Mouse (Mus musculus) embryo, embryonic 10 days (tissue): ENCODE measurements at regions not wholly inside any gene's neighbourhood (a gene's known extent, or its start where the extent isn't known, plus 50 kb on each side); places are given as distances from the start of the nearest gene placed in this dataset.

Source experiments
- DNase-seq: peaks from one replicate; pipeline ENCODE4 v3.0.0-alpha.2; 2015; ENCODE audit warnings: low spot score

DNA sequence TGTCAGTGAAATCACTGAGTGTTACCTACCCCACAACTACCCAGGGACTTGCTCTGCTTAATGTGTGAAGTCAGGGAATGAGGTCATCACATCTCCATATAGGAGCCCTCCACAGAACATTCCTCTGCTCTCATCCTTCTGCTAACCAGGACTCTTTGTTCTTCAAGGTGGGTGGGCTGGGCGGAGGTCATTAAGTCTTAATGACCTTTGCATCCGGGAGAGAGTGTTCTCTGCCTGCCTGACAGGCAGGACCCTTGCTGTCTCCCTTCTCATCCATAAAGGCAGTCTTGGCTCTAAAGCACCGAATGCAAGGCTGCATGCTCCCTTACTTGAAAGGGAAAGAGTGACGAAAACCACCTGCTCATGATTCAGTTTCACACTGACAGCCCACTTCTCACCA is 1051.4 kb downstream of the Slc22a22 start:
- peak; percentile 63 for DNase-seq

DNA sequence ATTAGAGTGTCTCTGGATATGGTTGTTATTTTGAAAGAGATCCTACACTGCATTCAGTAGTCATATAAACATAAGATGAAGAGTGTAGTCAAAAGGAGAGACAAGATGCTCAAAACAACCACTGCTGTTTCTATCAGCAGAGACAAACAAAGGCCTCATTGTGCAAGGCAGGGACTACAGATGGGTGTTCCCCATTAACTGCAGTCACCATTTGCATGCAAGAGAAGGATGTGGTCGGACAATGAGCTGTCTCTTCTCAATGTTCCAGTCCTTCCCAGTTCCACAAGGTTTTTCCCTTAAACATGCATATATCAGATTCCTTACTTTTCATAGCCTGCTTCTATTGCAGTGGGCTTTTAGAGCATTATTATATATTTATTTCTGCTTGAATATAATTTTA is 1056.7 kb downstream of the Slc22a22 start:
- peak; percentile 17 for DNase-seq

DNA sequence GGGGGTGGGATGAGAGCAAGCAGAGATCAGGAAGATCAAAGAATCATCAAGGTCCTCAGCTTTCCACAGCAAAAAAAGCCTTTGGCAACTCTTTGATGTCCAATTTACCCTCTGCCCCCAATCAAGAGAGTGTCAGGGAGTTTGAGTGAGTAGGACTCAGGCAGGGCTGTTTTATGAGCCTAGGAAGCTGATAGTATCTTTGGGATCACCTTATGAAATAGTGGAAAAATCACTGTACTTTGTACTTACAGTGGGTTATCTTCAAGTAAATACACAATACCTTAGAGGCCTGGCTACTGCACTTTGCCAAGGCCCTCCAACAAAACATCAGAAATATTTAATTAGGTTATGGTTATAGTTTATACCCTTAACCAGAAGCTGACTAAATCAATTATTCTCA is 1085.4 kb downstream of the Slc22a22 start:
- peak; percentile 50 for DNase-seq

DNA sequence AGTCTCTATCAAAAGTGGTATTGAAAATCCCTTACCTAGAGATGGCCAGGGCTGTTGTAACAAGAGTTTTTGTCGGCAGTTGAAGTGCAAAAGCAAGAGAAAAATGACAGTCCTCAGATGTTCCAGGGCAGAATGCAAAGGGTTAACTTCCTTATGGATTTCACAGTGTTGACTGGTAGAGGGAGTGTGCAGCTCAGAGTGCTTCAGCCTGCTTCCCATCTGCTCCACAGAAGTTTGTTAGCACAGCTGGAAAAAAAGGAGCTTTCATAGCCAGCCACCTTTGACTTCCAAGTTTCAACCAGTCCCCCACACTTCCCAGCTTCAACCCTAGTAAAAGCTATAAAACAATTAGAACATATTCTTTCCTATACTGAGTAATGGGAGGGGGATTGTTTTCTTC is 1098.9 kb downstream of the Slc22a22 start:
- DNase-seq = peak; percentile 66

DNA sequence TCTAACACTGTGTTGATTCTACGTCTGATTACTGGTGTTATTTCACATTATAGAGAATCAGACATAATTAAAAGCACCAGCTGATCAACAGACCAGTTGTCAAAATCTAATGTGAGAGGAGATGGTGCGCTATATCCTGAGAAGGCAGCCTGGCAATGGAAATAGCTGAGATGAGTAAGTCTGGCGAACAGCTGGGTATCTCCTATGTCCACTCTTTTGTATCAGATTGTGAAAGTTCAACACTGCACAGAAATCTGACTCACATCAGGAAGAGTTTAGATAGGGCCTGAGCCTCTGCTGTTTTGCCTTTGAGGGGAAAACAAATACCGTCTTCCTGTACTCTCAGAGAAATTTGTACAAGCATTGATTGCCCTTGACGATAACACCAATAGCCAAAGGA is 1126.5 kb downstream of the Slc22a22 start:
- no peak for DNase-seq

DNA sequence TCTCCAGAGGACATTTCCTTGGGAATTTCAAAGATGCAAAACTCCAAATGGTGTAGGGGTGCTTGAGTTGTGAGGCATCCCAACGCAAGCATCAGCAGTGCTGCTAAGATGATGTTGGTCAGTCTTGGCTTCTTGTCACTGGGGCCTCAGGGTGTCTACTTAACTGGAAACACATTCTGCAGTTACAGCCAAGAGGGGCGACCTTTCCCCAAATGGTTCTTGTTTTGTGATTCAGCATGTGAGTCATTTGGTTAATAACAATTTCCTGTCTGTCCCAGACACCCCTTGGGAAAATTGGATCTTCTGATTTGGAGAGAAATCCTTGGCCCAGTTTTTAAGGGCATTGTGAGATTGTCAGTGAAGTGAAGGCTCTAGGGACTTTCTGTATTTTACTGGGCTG is 1131.3 kb downstream of the Slc22a22 start:
- DNase-seq = no peak

DNA sequence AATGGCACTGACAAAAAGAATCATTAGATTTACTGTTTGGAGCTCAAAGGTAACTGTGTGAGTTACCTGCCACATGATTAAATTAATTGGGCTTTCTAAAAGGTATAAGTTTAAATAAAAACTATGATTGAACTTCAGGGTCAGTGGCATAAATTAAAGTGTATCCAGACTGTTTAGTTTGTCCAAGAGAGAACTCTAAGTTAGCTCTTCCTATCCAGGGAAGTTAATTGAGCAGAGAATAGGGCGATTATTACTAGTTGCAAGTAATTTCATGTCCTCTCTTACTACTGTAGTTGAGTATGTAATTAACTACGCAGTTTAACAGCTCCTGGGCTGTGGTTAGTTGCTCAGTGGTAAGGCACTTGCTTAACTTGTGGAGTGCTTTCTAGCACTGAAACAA is 1132.5 kb downstream of the Slc22a22 start:
- no peak for DNase-seq

DNA sequence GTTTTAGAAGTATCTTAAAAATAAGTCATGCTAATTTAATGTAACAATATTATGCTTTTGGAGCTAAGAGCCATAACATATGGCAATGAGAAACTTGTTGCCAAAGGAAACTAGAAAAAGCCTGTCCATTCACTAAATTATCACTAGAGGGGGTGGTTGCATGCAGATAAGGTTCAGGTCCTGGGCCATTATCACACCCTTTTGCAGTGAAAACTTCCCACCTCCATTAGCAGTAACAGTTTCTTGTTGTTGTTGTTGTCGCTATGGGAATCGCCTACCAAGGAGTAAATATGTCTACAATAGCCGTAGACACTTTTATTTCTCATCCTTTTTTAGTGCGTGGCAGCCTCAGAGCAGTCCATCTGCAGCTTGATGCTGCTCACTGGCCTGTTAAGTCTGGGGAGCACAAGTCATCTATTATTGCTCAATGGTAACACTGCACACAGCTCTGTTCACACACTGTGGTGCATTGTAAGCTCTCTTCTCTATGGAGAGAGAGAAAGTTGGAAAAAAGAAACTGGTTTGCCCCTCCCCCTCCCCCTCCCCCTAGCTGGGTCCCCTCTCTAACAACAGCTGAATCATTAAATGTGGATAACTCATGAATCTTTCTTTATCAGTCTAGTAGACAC is 1133.0 kb downstream of the Slc22a22 start:
- DNase-seq = peak; percentile 46

DNA sequence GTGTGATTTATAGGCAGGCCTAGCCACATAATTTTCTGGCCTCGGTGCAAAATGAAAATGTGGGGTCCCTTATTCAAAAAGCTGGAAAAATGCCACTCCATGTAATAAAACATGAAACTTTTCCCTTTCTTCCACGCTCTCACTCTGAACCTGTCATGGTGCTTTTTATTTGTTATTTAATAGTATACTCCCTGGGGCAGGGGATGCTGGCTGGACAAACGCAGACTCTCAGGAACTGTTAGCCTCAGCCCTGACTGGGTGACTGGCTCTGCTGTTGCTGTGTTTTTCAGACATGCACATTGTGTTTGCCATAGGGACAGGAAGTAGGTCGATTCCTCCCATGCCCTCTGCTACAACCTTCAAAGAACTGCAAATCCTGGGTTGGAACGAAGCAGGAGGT is 1139.5 kb downstream of the Slc22a22 start:
- no peak for DNase-seq

DNA sequence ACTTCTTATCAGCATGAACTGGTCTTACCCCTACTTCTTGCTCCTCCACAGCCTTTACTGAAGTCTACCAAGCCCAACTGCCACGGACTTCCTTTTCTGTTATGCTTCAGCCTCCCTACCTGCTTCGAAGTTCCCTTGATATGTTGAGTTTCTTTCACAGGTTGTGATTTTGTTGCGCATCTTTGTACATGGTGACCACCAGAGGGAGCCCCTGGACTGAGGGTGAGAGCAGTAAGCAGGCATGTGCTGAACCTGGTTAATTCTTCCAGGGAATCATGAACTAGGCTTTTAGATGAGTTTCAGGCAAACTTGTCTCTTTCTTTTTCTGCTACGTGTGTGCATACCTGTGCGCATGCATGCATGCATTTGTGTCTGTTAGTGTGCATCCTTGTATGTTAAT is 1141.0 kb downstream of the Slc22a22 start:
- peak; percentile 87 for DNase-seq

DNA sequence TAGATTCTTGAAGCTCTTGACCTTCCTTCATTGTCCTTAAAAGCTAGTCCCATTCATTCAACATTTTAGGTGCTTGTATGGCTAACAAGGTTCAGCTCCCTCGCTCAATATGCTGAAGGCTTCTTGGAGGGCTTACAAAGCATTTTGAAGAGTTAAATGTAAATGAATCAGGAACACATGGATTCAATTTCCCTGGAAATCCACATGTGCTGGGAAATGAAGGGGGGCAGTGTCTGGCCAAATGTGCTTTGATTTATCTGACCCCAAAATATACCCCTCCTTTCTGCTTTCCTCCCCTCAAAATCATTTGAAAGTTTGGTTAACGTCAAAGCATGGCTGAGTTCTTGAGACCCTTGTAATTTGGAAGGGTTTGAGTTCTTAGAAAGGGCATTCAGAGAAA is 1142.4 kb downstream of the Slc22a22 start:
- DNase-seq = peak; percentile 43

DNA sequence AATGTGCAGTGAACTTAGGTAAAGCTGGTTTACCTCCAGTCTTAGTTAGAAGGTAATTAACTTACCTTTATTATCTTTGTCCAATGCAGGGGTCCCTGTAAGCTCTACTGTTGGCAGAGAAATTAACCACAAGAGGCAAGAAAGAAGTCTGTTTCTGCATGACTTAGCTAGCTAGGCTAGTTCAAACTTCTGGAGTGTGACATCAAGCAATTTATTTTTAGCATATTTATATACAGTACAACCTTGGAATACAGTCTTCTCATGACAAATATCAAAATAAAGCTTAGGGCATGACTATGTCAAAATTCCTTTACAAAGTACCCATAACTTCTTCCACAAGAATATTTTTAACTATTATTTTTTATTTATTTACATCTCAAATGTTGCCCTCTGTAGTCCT is 1156.9 kb downstream of the Slc22a22 start:
- no peak for DNase-seq

DNA sequence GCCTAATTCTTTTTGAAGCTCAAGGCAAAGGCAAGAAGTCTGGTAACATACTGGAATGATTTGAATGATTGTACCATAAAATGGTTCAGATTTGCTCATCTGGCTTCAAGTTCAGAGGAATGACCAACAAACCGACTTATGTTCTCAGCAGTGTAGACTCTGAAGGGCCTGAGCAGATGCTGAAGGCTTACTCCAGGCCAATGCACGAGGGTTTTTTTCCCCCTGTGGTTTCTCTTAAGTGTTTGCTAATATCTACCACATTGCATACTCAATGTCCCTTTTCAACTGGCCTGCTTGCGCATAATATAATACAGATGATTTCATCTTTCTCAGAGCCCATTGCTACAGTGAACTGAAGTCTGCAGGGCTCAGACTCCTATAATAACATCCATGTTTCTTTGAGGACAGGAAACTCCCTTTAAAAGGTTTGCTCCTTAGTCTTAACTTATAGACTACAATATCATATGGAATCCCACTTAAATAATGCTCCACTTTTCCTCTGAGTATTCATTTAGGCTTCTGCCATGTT is 1182.5 kb downstream of the Slc22a22 start:
- DNase-seq = no peak

DNA sequence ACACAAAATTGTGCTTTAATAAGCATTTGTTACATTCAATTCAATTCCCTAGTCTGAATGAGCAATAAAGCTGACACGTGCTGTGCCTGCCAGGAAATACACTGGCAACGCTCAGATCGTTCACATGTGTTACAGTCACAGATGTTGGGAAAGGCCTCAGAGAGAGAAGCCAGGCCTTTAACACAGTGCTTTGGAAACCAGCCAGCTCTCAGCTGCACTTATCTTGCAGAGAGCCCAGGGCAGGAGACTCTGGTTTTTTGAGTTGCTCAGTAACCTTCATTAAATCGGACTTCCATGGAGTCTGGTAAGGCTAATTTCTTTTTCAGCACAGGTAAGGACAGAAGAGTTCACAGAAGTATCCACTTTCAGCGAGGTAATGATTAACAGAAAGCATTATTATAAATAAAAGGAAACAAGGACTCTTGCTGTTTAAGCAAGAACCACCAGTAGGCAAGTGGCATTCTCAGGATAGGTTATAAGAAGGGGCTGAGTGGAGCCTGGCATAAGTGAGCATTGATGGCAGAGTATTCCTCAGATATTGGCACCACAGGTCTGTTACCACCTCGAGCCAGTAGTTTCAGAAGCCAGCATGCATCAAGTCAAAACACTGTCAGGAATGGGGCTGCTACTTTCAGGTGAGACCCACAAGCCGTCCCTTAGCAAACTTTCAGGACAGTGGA is 1198.7 kb downstream of the Slc22a22 start:
- DNase-seq = peak; percentile 27

DNA sequence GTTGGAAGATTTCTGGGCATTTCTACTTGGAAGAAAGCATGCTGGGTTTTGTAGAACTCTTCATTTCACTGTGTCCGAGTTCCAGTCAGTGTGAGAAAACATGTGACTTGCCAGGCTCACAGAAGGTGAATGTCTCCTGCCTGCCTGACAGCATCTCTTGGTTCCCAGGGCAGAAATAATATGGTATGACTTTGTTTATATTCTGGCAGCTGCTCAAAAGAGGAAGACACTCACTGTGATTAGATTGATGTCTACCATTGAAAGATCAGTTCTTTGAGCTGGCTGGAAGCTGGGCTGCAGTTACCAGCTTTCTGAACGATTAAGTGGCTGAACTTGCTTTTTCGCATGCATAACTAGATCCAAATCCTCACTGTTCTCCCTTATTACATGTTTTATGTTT is 1199.4 kb downstream of the Slc22a22 start:
- peak; percentile 6 for DNase-seq

DNA sequence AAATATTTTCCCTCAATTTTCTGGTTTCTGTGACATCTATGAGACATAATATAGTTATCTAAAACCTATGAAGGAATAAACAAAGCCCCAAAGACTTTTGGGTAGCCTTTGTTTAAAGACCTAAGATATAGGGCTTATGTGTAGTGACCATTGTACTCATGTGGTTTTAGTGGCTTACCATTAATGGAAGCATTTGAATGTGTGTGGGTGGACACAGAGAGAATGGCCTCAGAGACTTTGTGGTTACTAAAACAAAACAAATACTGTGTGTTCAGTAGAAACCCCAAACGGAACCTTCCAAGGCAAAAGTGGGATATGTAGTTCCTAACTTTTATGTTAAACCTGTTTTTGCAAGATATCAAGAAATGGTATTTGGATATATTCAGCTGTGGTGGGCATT is 1228.7 kb downstream of the Slc22a22 start:
- no peak for DNase-seq

DNA sequence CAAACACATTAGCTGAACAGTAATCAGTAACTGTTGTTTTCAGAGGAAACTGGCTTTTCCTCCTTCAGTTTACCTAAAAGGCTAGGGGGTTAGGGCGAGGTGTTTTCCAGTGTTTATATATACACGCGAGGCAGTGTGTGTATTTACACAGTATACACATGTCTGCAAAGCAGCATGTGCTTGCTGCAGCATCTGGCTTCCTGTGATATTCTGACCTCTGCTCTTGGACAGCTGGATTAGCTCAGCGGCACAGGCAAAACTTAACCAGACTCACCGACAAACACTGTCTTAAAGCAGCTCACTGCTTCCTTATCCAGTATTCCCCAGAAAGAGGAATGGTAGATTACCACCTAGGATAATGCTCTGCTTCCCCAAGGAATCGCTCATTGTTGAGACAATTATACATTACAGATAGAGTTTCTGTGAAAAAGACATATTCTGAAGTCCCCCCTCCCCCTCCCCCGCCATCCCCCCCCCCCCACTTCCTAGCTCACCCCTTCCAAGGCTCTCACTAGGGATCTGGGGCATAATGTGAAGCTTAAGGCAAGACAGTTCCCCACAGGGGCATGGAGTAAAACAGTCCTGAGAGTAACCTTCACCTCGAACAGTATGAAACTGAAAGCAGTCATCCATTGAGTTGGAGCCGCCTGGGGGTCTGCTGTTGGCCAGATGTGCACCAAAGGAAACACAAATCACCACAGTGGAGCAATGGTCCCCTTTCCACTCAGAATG is 1233.3 kb downstream of the Slc22a22 start:
- peak; percentile 62 for DNase-seq

DNA sequence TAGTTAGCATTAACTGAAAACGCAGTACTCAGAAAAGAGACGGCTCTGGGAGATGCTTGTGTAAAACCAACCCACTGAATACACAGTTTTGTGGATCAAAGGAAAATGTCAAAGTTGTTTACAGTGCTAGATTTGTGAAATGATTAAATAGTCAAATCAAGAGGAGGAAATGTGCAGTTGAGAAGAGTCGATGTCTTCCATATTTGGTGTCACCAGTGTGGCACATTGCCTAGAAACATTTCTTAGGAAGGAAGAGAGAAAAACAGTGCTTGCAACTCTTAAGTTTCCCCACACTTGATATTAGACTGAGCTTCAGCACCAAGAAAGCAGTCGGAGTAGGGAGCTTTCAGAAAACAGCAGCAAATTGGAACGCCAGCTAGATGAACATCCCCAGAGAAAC is 1274.9 kb downstream of the Slc22a22 start:
- no peak for DNase-seq

DNA sequence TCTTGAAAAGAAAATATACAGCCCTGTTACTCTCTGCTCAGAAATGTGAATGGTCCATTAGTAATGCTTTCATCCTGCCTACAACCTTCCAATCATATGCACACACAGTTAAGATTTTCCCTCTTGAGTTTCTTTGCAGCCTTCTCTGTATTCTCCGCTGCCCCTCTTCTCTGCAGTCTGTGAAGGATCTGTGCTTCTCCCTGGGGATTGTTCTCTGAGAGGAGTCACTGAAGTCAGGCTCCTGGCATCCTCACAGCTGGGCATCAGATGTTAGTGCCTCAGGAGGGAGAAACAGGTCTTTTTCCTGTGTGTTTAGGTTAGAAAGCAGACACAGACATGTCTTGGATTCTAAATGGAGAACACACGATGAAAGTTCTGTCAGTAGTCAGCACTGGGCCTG is 1278.1 kb downstream of the Slc22a22 start:
- peak; percentile 21 for DNase-seq

DNA sequence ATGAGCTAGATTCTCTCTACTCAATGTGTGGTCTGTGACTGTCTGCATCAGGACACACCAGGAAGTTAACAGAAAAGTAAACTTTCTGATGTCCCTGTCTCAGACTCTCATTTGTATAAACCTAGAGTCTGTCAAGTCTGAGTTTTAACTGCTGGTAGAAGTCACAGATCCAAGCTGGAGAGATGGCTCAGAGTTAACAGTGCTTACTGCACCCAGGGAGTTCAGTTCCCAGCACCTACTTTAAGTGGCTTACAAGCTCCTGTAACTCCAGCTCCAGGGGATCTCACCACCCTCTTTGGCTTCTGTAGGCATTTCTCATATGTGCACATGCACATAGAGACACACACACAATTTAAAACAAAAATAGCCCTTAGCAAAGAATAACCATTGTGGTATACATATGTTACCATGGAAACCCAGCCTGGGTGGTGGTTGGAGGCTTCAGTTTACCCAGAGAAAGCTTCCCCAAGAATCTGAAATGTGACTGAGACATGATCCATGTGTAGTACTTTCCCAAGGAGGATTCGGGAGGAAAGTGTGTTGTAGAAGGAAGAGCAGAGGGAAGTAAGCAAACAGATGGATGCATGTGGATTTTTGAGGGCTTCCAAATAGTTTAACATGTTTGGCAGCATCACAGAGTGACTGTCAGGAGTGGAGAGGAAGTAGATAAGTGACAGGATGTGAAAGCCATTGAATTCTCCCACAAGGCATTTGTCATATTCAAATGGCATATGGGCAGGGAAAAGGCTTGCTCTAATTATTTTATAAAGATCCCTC is 1279.8 kb downstream of the Slc22a22 start:
- no peak for DNase-seq

DNA sequence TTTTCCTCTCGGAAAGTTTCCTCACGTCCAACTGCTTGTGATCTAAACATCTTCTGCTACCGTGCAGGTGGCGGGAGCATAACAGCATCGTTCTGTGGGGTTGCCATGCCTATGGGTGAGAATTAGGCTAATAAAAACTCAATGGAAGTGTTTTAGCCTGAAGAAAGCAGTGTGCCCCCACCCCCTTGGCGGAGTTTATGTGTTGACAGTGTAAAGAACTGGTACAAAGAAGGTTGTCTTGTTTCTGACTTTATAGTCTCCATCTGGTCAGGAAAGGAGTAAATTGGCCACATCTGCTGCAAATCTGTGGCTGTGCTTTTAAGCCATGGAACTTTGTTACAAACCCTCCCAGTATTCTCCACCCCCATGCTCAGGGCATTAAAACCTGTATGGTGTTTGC is 1311.2 kb downstream of the Slc22a22 start:
- DNase-seq = peak; percentile 54

DNA sequence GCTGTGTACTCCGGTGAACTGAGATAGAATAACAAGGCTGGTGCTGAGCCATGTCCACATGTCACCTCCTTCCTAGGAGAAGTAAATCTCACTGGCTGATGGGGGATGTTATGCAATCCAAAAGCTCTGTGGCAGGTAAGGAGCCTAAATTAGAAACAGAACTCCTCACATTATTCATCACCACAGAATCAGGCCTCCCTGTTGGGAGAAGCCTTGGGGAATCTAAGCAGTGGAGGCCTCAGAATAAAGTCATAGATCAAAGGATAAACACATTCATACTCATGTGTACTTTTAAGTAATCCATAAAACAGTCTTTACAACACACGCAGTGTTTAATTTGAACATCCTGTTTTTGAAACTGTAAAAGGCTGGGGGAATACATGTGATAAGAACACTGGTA is 1318.7 kb downstream of the Slc22a22 start:
- no peak for DNase-seq
